Mouse (Mus musculus) hindbrain, embryonic 14.5 days (tissue): ENCODE results near the gene Gm28230. TPM values are rescaled to one million over a fixed set of nuclear protein-coding genes. Genes with fewer than 3 reads are reported as not detected.

ENCODE experiments used
- ATAC-seq: fragments of 200-750 bp; cut with Nextera tagmentation; 2 replicates; pipeline ENCODE4 v1.8.0; 2017; ENCODE audit warnings: moderate number of reproducible peaks, mild to moderate bottlenecking, moderate TSS enrichment, moderate library complexity; ENCODE audit not compliant: low FRiP score
- DNase-seq: peaks from one replicate; pipeline ENCODE4 v3.0.0-alpha.2; 2015; ENCODE audit warnings: low spot score
- H3K27ac ChIP-seq: fragments of 300-500 bp; sonication (generic); 2 replicates; pipeline ENCODE4 v1.5.1; 2014; ENCODE audit warnings: mild to moderate bottlenecking, moderate library complexity
- H3K27me3 ChIP-seq: fragments of 300-500 bp; sonication (generic); 2 replicates; pipeline ENCODE4 v1.6.1; 2014; ENCODE audit warnings: mild to moderate bottlenecking, low read length, mixed read lengths; ENCODE audit not compliant: control insufficient read depth, insufficient read depth
- H3K36me3 ChIP-seq: fragments of 300-500 bp; sonication (generic); replicated peaks from 2 replicates; pipeline ENCODE4 v1.6.1; 2014; ENCODE audit not compliant: control insufficient read depth, insufficient read depth
- H3K4me1 ChIP-seq: fragments of 300-500 bp; sonication (generic); replicated peaks from 2 replicates; pipeline ENCODE4 v1.6.1; 2014; ENCODE audit warnings: antibody characterized with exemption, low read length, mixed read lengths; ENCODE audit not compliant: control insufficient read depth, insufficient read depth
- H3K4me2 ChIP-seq: fragments of 300-500 bp; sonication (generic); replicated peaks from 2 replicates; pipeline ENCODE4 v1.6.1; 2014; ENCODE audit warnings: mild to moderate bottlenecking, moderate library complexity
- H3K4me3 ChIP-seq: fragments of 300-500 bp; sonication (generic); replicated peaks from 2 replicates; pipeline ENCODE4 v1.5.1; 2014; ENCODE audit warnings: mild to moderate bottlenecking, low read length
- H3K9ac ChIP-seq: fragments of 300-500 bp; sonication (generic); 2 replicates; pipeline ENCODE4 v1.6.1; 2014
- H3K9me3 ChIP-seq: fragments of 300-500 bp; sonication (generic); 2 replicates; pipeline ENCODE4 v1.6.1; 2016; ENCODE audit warnings: low read length; ENCODE audit not compliant: control insufficient read depth
- WGBS: fragments of 180-500 bp; shearing (Covaris S2); extraction: QIAGEN DNeasy Blood & Tissue Kit; methylation state at CpG from one replicate; pipeline ENCODE4 v1.1.7; 2014; 5-methylcytosine and 5-hydroxymethylcytosine counted together
- polyA plus RNA-seq: library from polyadenylated mRNA; unstranded; fragments of >200 nt; fragmentation: Nextera tagmentation; extraction: Ambion mirVana; gene quantifications from 2 replicates; pipeline ENCODE4 v1.2.1, GENCODE M21; 2014

Gm28230 gene
- polyA plus RNA-seq, 1 experiment from 2014 or later, result 1.3 TPM

- no peak for ATAC-seq
- no peak overlapping the region for H3K4me2 ChIP-seq
These were observed 29.8 kb upstream of the Gm28230 start for GRCm38 (mm10) chr2:74696442-74697335.

DNA sequence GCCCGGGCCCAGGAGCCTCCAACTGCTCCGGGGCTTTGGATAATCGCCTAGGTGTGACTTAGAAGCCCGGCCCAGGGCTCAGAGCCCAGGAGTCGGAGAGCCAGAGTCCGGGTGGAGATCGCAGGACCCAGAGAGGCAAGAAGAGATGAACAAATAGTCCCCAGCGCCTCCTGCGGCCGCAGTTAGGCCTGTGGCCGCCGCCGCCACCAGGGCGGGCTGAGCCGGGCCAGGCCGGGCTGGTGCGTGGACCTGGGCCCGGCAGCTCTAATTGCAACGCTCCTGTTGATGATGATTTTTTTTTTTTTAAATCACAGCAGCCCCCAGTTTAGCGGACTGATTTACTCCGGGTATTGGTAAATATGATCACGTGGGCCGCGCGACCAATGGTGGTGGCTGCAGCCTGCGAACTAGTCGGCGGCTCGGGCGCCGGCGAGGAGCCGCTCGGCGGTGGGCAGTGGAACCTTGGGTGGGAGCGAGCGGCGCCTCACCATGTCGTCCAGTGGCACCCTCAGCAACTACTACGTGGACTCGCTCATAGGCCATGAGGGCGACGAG lies 28.9 kb upstream of the Gm28230 start, which contains the start of gene Hoxd9:
Gene Hoxd9, plus strand, starts transcription at position 161 of the 555 bp plus-strand sequence.
- Histone ChIP-seq H3K36me3 (no peaks in the 10 kb centered on the region), H3K27ac (no peak within 1 kb of the TSS), H3K27me3 (peaks cover 91% of the 10 kb centered on the region), H3K9me3 (no peaks in the 10 kb centered on the region), H3K4me1 (0 out of 2 replicates have a peak, but pooled peaks cover 5% of the 10 kb centered on the region), H3K9ac (no peak within 1 kb of the TSS), H3K4me3 (peak within 1 kb of the TSS; percentile 25), H3K4me2 (peak within 1 kb of the TSS; percentile 46)
- ATAC-seq (peak; percentile 46; the same call in 1 of the 2 replicates), DNase-seq (no peak)
- under 1% methylated on average over 43 of the region's 43 CpGs for WGBS

More at GRCm38 (mm10) chr2:74696442-74697335, 29.8 kb upstream of the Gm28230 start:
- WGBS, result 2% methylated on average over 34 of the region's 34 CpGs
- Histone ChIP-seq H3K9me3 (no peaks in the 10 kb centered on the region), H3K27ac (no peak overlapping the region), H3K4me1 (0 out of 2 replicates have a peak, but pooled peaks cover 7% of the 10 kb centered on the region), H3K36me3 (no peaks in the 10 kb centered on the region), H3K27me3 (peaks cover 92% of the 10 kb centered on the region), H3K4me3 (no peak overlapping the region), H3K9ac (no peak overlapping the region)
- no peak for DNase-seq

DNA sequence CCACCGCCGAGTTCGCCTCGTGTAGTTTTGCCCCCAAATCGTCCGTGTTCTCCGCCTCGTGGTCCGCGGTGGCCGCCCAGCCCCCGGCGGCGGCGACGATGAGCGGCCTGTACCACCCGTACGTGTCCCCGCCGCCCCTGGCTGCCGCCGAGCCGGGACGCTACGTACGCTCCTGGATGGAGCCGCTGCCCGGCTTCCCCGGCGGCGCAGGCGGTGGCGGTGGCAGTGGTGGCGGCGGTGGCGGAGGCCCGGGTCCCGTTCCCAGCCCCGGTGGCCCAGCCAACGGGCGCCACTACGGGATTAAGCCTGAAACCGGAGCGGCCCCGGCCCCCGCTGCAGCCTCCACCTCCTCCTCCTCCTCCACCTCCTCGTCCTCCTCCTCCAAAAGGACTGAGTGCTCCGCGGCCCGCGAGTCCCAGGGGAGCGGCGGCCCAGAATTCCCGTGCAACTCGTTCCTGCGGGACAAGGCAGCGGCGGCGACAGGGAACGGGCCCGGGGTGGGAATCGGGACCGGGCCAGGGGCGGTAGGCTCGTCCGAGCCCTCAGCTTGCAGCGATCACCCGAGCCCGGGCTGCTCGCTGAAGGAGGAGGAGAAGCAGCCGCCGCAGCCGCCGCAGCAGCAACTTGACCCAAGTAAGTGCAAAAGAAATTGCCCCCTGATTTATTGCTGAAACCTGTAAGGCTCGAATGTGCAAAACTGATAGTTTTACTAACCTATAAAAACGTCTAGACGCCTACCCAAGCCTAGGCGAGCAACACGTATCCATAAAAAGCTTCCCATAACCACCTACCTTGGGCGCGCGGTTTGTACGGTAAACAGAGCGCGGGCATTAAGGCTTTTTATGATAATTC lies 28.1 kb upstream of the Gm28230 start:
- Histone ChIP-seq H3K9me3 (no peaks in the 10 kb centered on the region), H3K27me3 (peaks cover 91% of the 10 kb centered on the region), H3K36me3 (no peaks in the 10 kb centered on the region), H3K4me1 (0 out of 2 replicates have a peak, but pooled peaks cover 5% of the 10 kb centered on the region), H3K27ac (no peak overlapping the region), H3K4me3 (peak overlapping the region; percentile 25), H3K4me2 (peak overlapping the region; percentile 46), H3K9ac (no peak overlapping the region)
- no peak for DNase-seq
- ATAC-seq, result peak; percentile 57; the same call in 1 of the 2 replicates
- WGBS, result under 1% methylated on average over 76 of the region's 86 CpGs

DNA sequence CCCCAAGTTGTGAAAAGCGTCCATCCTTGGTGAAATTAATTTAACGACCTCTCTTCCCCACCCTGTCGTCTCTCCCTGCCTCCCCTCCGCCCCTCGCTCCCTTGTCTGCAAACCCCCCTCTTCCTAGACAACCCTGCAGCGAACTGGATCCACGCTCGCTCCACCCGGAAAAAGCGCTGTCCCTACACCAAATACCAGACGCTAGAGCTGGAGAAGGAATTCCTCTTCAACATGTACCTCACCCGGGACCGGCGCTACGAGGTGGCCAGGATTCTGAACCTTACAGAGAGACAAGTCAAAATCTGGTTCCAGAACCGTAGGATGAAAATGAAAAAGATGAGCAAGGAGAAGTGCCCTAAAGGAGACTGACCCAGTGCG lies 27.5 kb upstream of the Gm28230 start:
- no peak for DNase-seq
- Histone ChIP-seq H3K27me3 (peaks cover 91% of the 10 kb centered on the region), H3K9ac (no peak overlapping the region), H3K4me1 (0 out of 2 replicates have a peak, but pooled peaks cover 5% of the 10 kb centered on the region), H3K27ac (no peak overlapping the region), H3K9me3 (no peaks in the 10 kb centered on the region), H3K36me3 (no peaks in the 10 kb centered on the region), H3K4me3 (no peak overlapping the region), H3K4me2 (no peak overlapping the region)
- 2% methylated on average over 17 of the region's 17 CpGs for WGBS
- no peak for ATAC-seq

DNA sequence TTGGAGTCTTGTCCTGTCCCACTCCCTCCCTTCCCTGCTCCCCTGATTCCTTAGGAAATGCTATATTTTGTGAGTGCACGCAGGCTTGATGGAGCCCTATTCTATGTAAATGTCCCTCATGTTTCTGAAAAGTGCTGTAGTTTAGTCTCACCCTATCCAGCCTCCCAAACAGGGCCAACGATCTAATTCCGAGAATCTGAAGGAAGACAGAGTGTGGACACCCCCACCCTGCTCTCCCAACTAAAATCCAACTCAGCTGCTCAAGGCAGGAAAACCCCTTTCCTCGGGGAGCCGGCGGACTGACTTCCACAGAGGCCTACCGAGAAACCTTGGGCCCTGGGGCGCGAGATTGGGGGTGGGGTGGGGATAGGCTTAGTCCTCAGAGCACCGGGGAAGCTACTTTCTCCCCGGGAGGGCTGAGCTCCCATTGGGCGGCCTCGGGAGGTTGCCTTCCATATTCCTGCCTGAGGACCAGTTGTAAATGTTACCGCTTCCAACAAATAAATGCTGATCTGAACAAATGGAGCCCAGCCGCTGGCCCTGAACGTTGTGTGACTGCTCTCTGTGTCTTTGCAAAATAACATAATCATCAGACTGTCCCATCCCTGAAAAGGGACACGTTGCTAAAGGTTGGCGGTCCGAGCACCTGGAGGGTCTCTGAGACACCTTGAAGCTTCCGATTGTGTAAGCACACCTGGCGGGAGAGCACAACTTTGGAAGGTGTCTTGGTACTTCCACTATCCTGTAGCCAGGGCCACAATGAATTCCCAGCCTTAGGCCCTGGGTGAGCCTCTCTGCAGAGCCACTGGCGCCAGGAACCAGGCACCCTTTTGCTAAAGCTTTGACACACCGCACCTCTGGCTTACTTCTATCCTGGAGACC lies 26.6 kb upstream of the Gm28230 start:
- no peaks in the 10 kb centered on the region for H3K9me3 ChIP-seq
- H3K36me3 ChIP-seq, result no peaks in the 10 kb centered on the region
- 0 out of 2 replicates have a peak, but pooled peaks cover 5% of the 10 kb centered on the region for H3K4me1 ChIP-seq
- no peak overlapping the region for H3K4me3 ChIP-seq
- H3K4me2 ChIP-seq, result no peak overlapping the region
- no peak for DNase-seq
- 2% methylated on average over 23 of the region's 23 CpGs for WGBS
- H3K9ac ChIP-seq, result no peak overlapping the region
- no peak for ATAC-seq
- H3K27ac ChIP-seq, result no peak overlapping the region
- peaks cover 89% of the 10 kb centered on the region for H3K27me3 ChIP-seq

- no peak overlapping the region for H3K27ac ChIP-seq
These were observed 25.9 kb upstream of the Gm28230 start for GRCm38 (mm10) chr2:74700546-74701112.

GRCm38 (mm10) chr2:74701949-74702819 lies 24.3 kb upstream of the Gm28230 start:
- no peak overlapping the region for H3K4me3 ChIP-seq
- H3K27ac ChIP-seq, result no peak overlapping the region
- 0 out of 2 replicates have a peak, but pooled peaks cover 5% of the 10 kb centered on the region for H3K4me1 ChIP-seq
- H3K27me3 ChIP-seq, result peaks cover 84% of the 10 kb centered on the region
- no peaks in the 10 kb centered on the region for H3K9me3 ChIP-seq
- H3K4me2 ChIP-seq, result no peak overlapping the region
- ATAC-seq, result no peak
- no peaks in the 10 kb centered on the region for H3K36me3 ChIP-seq
- WGBS, result 12% methylated on average over 17 of the region's 17 CpGs
- no peak overlapping the region for H3K9ac ChIP-seq
- peak; percentile 98 for DNase-seq

More at GRCm38 (mm10) chr2:74700546-74701112, 25.9 kb upstream of the Gm28230 start:
- Histone ChIP-seq H3K4me2 (no peak overlapping the region), H3K9ac (no peak overlapping the region), H3K4me1 (0 out of 2 replicates have a peak, but pooled peaks cover 5% of the 10 kb centered on the region), H3K9me3 (no peaks in the 10 kb centered on the region), H3K36me3 (no peaks in the 10 kb centered on the region), H3K27me3 (peaks cover 85% of the 10 kb centered on the region), H3K4me3 (no peak overlapping the region)
- no peak for ATAC-seq
- 2% methylated on average over 22 of the region's 22 CpGs for WGBS
- no peak for DNase-seq
